Mouse (Mus musculus) cortical plate, adult 2 months (tissue): Measurements from ENCODE around the gene Pi16. TPM values are rescaled to one million over a fixed set of nuclear protein-coding genes. Genes with fewer than 3 reads are reported as not detected.

Experiments used
- H3K27ac ChIP-seq: fragments of 200-500 bp; 2 replicates; pipeline ENCODE4 v1.5.1; 2012; ENCODE audit warnings: low read length, control low read depth, inconsistent platforms; ENCODE audit not compliant: insufficient read depth
- H3K4me1 ChIP-seq: fragments of 200-500 bp; 2 replicates; pipeline ENCODE4 v1.6.1; 2011; ENCODE audit warnings: low read length; ENCODE audit not compliant: control insufficient read depth, insufficient read depth
- H3K4me3 ChIP-seq: fragments of 200-500 bp; 2 replicates; pipeline ENCODE4 v1.5.1; 2011; ENCODE audit warnings: mild to moderate bottlenecking, low read length, control low read depth; ENCODE audit not compliant: insufficient read depth
- CTCF ChIP-seq: fragments of 200-500 bp; IDR thresholded peaks from 2 replicates; pipeline ENCODE4 v1.5.1; 2011; ENCODE audit warnings: mild to moderate bottlenecking, control low read depth, low read length; ENCODE audit not compliant: insufficient read depth; ENCODE audit errors: extremely low read depth
- POLR2A ChIP-seq: fragments of 200-500 bp; IDR thresholded peaks from 2 replicates; pipeline ENCODE4 v1.6.1; 2011; ENCODE audit warnings: mild to moderate bottlenecking, low read length, control low read depth; ENCODE audit not compliant: insufficient read depth; ENCODE audit errors: extremely low read depth
- polyA plus RNA-seq: library from polyadenylated mRNA; depleted of rRNA; stranded (reverse); fragments of >200 nt; gene quantifications from 2 replicates; pipeline ENCODE4 v1.2.3, GENCODE M21; 2012

Gene Pi16
- polyA plus RNA-seq, 1 experiment: 0.67 TPM

DNA sequence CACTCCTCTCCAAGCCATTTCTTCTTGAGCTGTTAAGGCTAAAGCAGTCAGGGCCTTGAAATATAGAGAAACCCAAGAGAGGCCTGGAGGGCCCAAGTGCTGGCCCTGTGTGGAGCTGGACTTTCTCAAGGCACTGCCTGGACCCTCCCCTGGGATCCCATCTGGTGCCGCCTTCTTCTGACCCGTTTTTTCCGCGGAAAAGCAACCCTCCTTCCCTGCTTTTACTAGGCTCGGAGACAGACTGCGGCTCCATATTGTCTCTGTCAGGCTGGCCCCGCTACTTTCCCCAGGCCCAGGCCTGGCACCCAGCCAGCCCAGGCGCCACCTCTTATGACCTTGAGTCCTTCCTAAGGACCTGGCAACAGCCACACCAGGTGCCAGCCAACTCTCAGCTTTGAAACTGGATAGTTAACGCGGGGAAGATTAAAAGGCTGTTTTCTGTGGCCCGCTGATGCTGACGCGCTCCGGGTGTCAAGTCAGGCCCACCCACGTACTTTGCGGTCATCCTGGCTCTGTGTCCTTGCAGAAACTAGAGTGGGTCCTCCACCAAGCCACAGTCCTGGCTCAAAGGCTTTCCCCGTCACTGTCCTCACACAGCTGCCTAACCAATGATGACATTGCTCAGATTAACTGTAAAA is 38.5 kb downstream of the Pi16 start:
- Histone ChIP-seq H3K27ac (peak overlapping the region; percentile 72), H3K4me3 (peak overlapping the region; percentile 49), H3K4me1 (peaks cover 5% of the 10 kb centered on the region)
- no peak for TF ChIP-seq POLR2A

GRCm38 (mm10) chr17:29356479-29356856 is 39.0 kb downstream of the Pi16 start:
- Histone ChIP-seq H3K27ac (peak overlapping the region; percentile 72), H3K4me1 (peaks cover 5% of the 10 kb centered on the region), H3K4me3 (peak overlapping the region; percentile 49)
- TF ChIP-seq POLR2A (0 out of 2 replicates have a peak, but pooled peaks have one; percentile 12), CTCF (no peak)

GRCm38 (mm10) chr17:29356882-29357281 is 39.4 kb downstream of the Pi16 start:
- Histone ChIP-seq H3K27ac (peak overlapping the region; percentile 72; the same call in 1 of the 2 replicates), H3K4me1 (peaks cover 5% of the 10 kb centered on the region), H3K4me3 (peak overlapping the region; percentile 49)
- TF ChIP-seq POLR2A (no peak), CTCF (no peak)

- Histone ChIP-seq H3K27ac (no peak overlapping the region), H3K4me3 (no peak overlapping the region), H3K4me1 (peaks cover 5% of the 10 kb centered on the region)
- no peak for TF ChIP-seq POLR2A
Measured at GRCm38 (mm10) chr17:29358928-29359327, 41.4 kb downstream of the Pi16 start.

DNA sequence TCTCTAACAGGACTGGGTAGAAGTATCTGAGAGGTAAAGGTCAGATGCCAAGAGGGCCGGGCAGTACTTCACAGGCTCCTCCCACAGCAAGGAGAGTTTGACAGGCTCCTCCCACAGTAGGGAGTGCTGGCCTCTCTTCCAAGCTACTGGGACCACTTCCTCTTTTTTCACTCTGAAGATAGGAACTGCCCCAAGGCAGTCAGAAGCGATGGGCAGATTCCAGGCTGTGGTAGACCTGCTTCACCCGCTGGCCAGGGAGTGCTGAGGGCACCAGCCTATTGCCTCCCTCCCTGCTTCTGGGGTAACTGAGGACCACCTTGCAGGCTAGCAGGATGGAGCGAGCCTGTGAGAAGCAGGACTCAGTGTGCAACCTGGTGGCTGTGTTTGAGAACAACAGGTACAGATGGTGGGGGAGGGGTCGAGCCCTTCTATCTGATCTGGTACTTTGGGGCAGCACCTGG is 43.3 kb downstream of the Pi16 start, which contains the start of gene Fgd2:
Gene Fgd2, plus strand, starts transcription at position 154 of the 461 bp plus-strand sequence.
- Histone ChIP-seq H3K4me3 (peak within 1 kb of the TSS; percentile 32), H3K27ac (no peak within 1 kb of the TSS), H3K4me1 (peaks cover 5% of the 10 kb centered on the region)
- no peak for TF ChIP-seq POLR2A

GRCm38 (mm10) chr17:29361982-29362691 is 44.7 kb downstream of the Pi16 start:
- H3K4me1 ChIP-seq: no peaks in the 10 kb centered on the region
- no peak for TF ChIP-seq POLR2A
- TF ChIP-seq CTCF: no peak
- H3K4me3 ChIP-seq: no peak overlapping the region
- no peak overlapping the region for H3K27ac ChIP-seq

GRCm38 (mm10) chr17:29363109-29363508 is 45.6 kb downstream of the Pi16 start:
- Histone ChIP-seq H3K4me1 (no peaks in the 10 kb centered on the region), H3K4me3 (no peak overlapping the region), H3K27ac (no peak overlapping the region)
- TF ChIP-seq CTCF (no peak), POLR2A (no peak)

DNA sequence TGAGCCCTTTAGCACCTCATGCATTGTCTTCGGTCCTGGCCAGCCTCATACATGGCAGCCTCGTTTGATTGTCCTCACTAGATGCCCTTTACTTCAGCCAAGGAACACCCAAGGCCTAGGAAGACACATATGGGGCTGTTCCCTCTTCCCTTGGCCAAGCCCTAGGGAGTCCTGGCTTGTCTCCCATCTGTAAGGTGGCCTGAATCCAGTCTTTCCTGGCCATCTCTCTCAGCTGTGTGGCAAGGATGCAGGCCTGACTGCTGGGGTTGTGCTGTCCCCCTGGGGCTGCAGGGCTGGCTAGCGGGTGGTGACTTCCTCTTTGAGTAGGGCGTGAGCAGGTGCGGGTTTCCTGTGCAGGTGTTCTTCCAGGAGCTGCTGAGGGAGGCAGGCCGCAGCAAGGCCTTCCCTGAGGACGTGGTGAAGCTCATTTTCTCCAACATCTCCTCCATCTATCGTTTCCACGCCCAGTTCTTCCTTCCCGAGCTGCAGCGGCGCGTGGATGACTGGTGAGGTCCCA is 47.7 kb downstream of the Pi16 start:
- Histone ChIP-seq H3K4me1 (no peaks in the 10 kb centered on the region), H3K4me3 (no peak overlapping the region), H3K27ac (no peak overlapping the region)
- TF ChIP-seq POLR2A (no peak), CTCF (no peak)

- H3K27ac ChIP-seq: no peak overlapping the region
- TF ChIP-seq CTCF (no peak), POLR2A (no peak)
Measured at GRCm38 (mm10) chr17:29368726-29369125, 51.2 kb downstream of the Pi16 start.

More at GRCm38 (mm10) chr17:29368726-29369125, 51.2 kb downstream of the Pi16 start:
- Histone ChIP-seq H3K4me3 (no peak overlapping the region), H3K4me1 (no peaks in the 10 kb centered on the region)
